Mouse (Mus musculus) cerebellum, adult 11-12 months (tissue): ENCODE data around the gene Acvrl1.

ENCODE experiments used
- DNase-seq: peaks from one replicate; pipeline ENCODE4 v3.0.0; 2022

The Acvrl1 gene

GRCm38 (mm10) chr15:101144176-101144575 lies 15.9 kb downstream of the Acvrl1 start:
- no peak for DNase-seq

GRCm38 (mm10) chr15:101144779-101145178 lies 16.5 kb downstream of the Acvrl1 start:
- no peak for DNase-seq

GRCm38 (mm10) chr15:101145424-101146099 lies 17.2 kb downstream of the Acvrl1 start:
- DNase-seq, result peak; percentile 90

GRCm38 (mm10) chr15:101146100-101146965 lies 18.0 kb downstream of the Acvrl1 start:
- no peak for DNase-seq

- no peak for DNase-seq
Measured at GRCm38 (mm10) chr15:101147115-101147909, 19.0 kb downstream of the Acvrl1 start.

- no peak for DNase-seq
Measured at GRCm38 (mm10) chr15:101147910-101148273, 19.6 kb downstream of the Acvrl1 start.

- DNase-seq, result no peak
Measured at GRCm38 (mm10) chr15:101148604-101149003, 20.3 kb downstream of the Acvrl1 start.

- DNase-seq, result no peak
Measured at GRCm38 (mm10) chr15:101151409-101152261, 23.3 kb downstream of the Acvrl1 start.

- DNase-seq, result no peak
Measured at GRCm38 (mm10) chr15:101154700-101155616, 26.6 kb downstream of the Acvrl1 start.

GRCm38 (mm10) chr15:101160128-101160527 lies 31.8 kb downstream of the Acvrl1 start:
- no peak for DNase-seq

GRCm38 (mm10) chr15:101160591-101160990 lies 32.3 kb downstream of the Acvrl1 start:
- DNase-seq, result no peak

- DNase-seq, result no peak
Measured at GRCm38 (mm10) chr15:101161534-101161933, 33.2 kb downstream of the Acvrl1 start.

- no peak for DNase-seq
Measured at GRCm38 (mm10) chr15:101163056-101163458, 34.7 kb downstream of the Acvrl1 start.

- DNase-seq, result no peak
Measured at GRCm38 (mm10) chr15:101163854-101164253, 35.5 kb downstream of the Acvrl1 start.

- DNase-seq, result no peak
Measured at GRCm38 (mm10) chr15:101164291-101164690, 36.0 kb downstream of the Acvrl1 start.

GRCm38 (mm10) chr15:101165658-101166437 lies 37.5 kb downstream of the Acvrl1 start:
- peak; percentile 40 for DNase-seq

- no peak for DNase-seq
Measured at GRCm38 (mm10) chr15:101167553-101167952, 39.2 kb downstream of the Acvrl1 start.

- DNase-seq, result no peak
Measured at GRCm38 (mm10) chr15:101169910-101170309, 41.6 kb downstream of the Acvrl1 start.

GRCm38 (mm10) chr15:101170413-101170980 lies 42.2 kb downstream of the Acvrl1 start:
- no peak for DNase-seq

GRCm38 (mm10) chr15:101171272-101171671 lies 43.0 kb downstream of the Acvrl1 start:
- DNase-seq, result no peak
